8 mouse cellular contexts compared by ENCODE assay signal in genomic region chr3:9947357-9948065, GRCm38 (mm10).
DNase-seq lines count a peak whose midpoint lies in the region; ATAC-seq lines count a peak whose summit lies in the region.

No protein-coding gene starts in this region.

- H3K36me3 ChIP-seq in heart, embryonic 10.5 days = no peaks in the 10 kb centered on the region
- no peaks in the 10 kb centered on the region for H3K36me3 ChIP-seq in intestine, embryonic 16.5 days (ENCODE audit: control insufficient read depth, insufficient read depth, low read length)

- intact Hi-C loops in left cerebral cortex, postnatal 25 days (cut with DNase I) = loop anchor here (1.0 kb wide), 2 partner anchors 115 to 236 kb away; no protein-coding TSS in a partner anchor

- H3K27me3 ChIP-seq in heart, embryonic 10.5 days (ENCODE audit: insufficient read depth, poor library complexity, severe bottlenecking) = no peaks in the 10 kb centered on the region
- H3K27me3 ChIP-seq in intestine, embryonic 16.5 days (replicated peaks; ENCODE audit: control insufficient read depth, insufficient read depth, low read length) = no peaks in the 10 kb centered on the region

- no peaks in the 10 kb centered on the region for H3K9me3 ChIP-seq in heart, embryonic 10.5 days
- no peaks in the 10 kb centered on the region for H3K9me3 ChIP-seq in intestine, embryonic 16.5 days (ENCODE audit: control insufficient read depth, low read length)

- H3K9ac ChIP-seq in intestine, embryonic 16.5 days (ENCODE audit: low read depth, low read length) = no peak overlapping the region

- ATAC-seq in common myeloid progenitor, adult 5-6 weeks (replicated peaks; ENCODE audit: low read depth, poor library complexity, severe bottlenecking) = peak; percentile 98
- ATAC-seq in intestine, embryonic 16.5 days = peak; percentile 89

- H3K4me2 ChIP-seq in intestine, embryonic 16.5 days (ENCODE audit: low read depth, low read length) = no peak overlapping the region

- WGBS in heart, embryonic 10.5 days = 50% methylated on average over 11 of the region's 11 CpGs
- 57% methylated on average over 11 of the region's 11 CpGs for WGBS in intestine, embryonic 16.5 days

- H3K4me3 ChIP-seq in heart, embryonic 10.5 days = no peak overlapping the region
- no peak overlapping the region for H3K4me3 ChIP-seq in intestine, embryonic 16.5 days (ENCODE audit: low read length)

- peak; percentile 95 for DNase-seq in heart, adult 11 months
- DNase-seq in heart, embryonic 10.5 days (ENCODE audit: low spot score) = no peak
- DNase-seq in gastrocnemius, postnatal 25 days = peak; percentile 36
- peak; percentile 65 to 80 for DNase-seq in left cerebral cortex, postnatal 25 days (ENCODE audit: low spot score in 2 of 2)
- peak; percentile 74 for DNase-seq in mesoderm, embryonic 11.5 days (ENCODE audit: low read depth, low spot score)
- DNase-seq in skeletal muscle tissue, adult 2 months (ENCODE audit: low read depth, low spot score) = peak; percentile 55

- H3K4me1 ChIP-seq in heart, embryonic 10.5 days = no peaks in the 10 kb centered on the region
- no peaks in the 10 kb centered on the region for H3K4me1 ChIP-seq in intestine, embryonic 16.5 days (ENCODE audit: control insufficient read depth, insufficient read depth, low read length)

- no peak overlapping the region for H3K27ac ChIP-seq in heart, embryonic 10.5 days
- no peak overlapping the region for H3K27ac ChIP-seq in intestine, embryonic 16.5 days (ENCODE audit: low read length)
